Mouse (Mus musculus): Measurements from ENCODE around the gene Gdf10.

The Gdf10 gene

GRCm38 (mm10) chr14:33940739-33941138 lies 17.4 kb downstream of the Gdf10 start, which contains the start of gene Gdf2:
Gdf2 (plus strand) TSS chr14:33941039.
- no peak for DNase-seq

- no peak for DNase-seq
Measured at GRCm38 (mm10) chr14:33942222-33942621, 18.8 kb downstream of the Gdf10 start.

- DNase-seq, result no peak
Measured at GRCm38 (mm10) chr14:33946125-33946524, 22.7 kb downstream of the Gdf10 start.

GRCm38 (mm10) chr14:33952233-33952981 lies 29.0 kb downstream of the Gdf10 start:
- DNase-seq, result no peak

GRCm38 (mm10) chr14:33953761-33954160 lies 30.4 kb downstream of the Gdf10 start, which contains the start of gene Rbp3:
Rbp3 (plus strand) TSS chr14:33954003.
- DNase-seq, result no peak

GRCm38 (mm10) chr14:33956055-33956454 lies 32.7 kb downstream of the Gdf10 start:
- DNase-seq, result no peak

GRCm38 (mm10) chr14:33958186-33958585 lies 34.8 kb downstream of the Gdf10 start:
- DNase-seq, result no peak

- no peak for DNase-seq
Measured at GRCm38 (mm10) chr14:33958841-33959240, 35.5 kb downstream of the Gdf10 start.

- peak; percentile 32 for DNase-seq
Measured at GRCm38 (mm10) chr14:33959341-33959740, 36.0 kb downstream of the Gdf10 start.

- no peak for DNase-seq
Measured at GRCm38 (mm10) chr14:33965675-33966074, 42.3 kb downstream of the Gdf10 start.

- DNase-seq, result no peak
Measured at GRCm38 (mm10) chr14:33972679-33973078, 49.3 kb downstream of the Gdf10 start.

GRCm38 (mm10) chr14:33974752-33975151 lies 51.4 kb downstream of the Gdf10 start:
- no peak for DNase-seq

- DNase-seq, result no peak
Measured at GRCm38 (mm10) chr14:33977748-33978147, 54.4 kb downstream of the Gdf10 start.

GRCm38 (mm10) chr14:33978604-33979059 lies 55.2 kb downstream of the Gdf10 start, which contains the start of gene Zfp488:
Zfp488 (minus strand) TSS chr14:33978764.
- no peak for DNase-seq
